Mouse (Mus musculus): ENCODE measurements around the gene Atp6v0c. TPM values are rescaled to one million over a fixed set of nuclear protein-coding genes. Genes with fewer than 3 reads are reported as not detected.
"Not testable (repeated sequence)": the region's sequence is repeated elsewhere in the genome, so short reads cannot be mapped to it uniquely, and the experiment has no call there.

Gene Atp6v0c
- polyA plus RNA-seq, 1 experiment, result 948 TPM

DNA sequence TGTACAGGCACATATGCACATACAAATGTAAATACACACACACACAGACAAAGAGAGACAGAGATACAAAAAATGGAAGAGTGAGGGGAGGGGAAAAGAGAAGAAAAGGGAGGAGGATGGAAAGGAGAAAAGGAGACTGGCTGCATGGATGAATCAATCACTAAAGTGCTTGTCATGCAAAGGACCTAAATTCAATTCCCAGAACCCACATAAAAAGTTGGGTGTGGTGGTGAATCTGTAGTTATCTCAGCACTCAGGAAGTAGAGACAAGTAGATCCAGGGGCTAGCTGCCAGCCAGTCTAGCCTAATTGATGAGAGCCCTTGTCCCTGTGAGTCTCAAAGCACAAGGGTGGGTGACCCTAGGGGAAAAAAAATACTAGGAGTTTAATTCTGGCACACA lies 35.4 kb downstream of the Atp6v0c start:
- Histone ChIP-seq H3K36me3 (ENCODE audit: control insufficient read depth, insufficient read depth, low read length) (no peaks in the 10 kb centered on the region; the same call in 1 of the 2 replicates), H3K27ac (ENCODE audit: insufficient read depth, low read depth, low read length) (no peak overlapping the region), H3K4me3 (ENCODE audit: low read depth, low read length) (no peak overlapping the region), H3K27me3 (ENCODE audit: control insufficient read depth, insufficient read depth, low read length) (no peaks in the 10 kb centered on the region), H3K4me1 (ENCODE audit: control insufficient read depth, insufficient read depth, insufficient read length, low read length) (no peaks in the 10 kb centered on the region; the same call in 1 of the 2 replicates)
- TF ChIP-seq CTCF (IDR thresholded peaks at IDR 0.05; ENCODE audit: extremely low read depth, insufficient read length, insufficient replicate concordance, low read depth, low read length) (no peak), POLR2A (IDR thresholded peaks at IDR 0.05; ENCODE audit: low read depth, low read length) (no peak)

DNA sequence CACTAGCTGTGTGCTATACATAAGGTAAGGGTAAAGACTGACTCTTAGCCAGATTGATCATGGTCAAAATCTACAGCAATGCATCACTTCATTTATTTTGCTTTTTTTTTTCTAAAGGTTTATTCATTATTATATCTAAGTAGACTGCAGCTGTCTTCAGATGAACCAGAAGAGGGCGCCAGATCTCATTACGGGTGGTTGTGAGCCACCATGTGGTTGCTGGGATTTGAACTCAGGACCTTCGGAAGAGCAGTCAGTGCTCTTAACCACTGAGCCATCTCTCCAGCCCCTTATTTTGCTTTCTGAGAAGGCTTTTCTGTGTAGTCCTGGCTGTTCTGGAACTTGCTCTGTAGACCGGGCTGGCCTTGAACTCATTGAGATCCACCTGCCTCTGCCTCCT lies 36.6 kb downstream of the Atp6v0c start:
- H3K36me3 ChIP-seq (ENCODE audit: control insufficient read depth, insufficient read depth, low read length); H3K4me3 ChIP-seq (ENCODE audit: low read depth, low read length); H3K27ac ChIP-seq (ENCODE audit: insufficient read depth, low read depth, low read length); H3K27me3 ChIP-seq (ENCODE audit: control insufficient read depth, insufficient read depth, low read length); H3K4me1 ChIP-seq (ENCODE audit: control insufficient read depth, insufficient read depth, insufficient read length, low read length): not testable (repeated sequence)
- peak; percentile 35; the same call in 1 of the 2 replicates for TF ChIP-seq CTCF (IDR thresholded peaks at IDR 0.05; ENCODE audit: extremely low read depth, insufficient read length, insufficient replicate concordance, low read depth, low read length)
- WGBS, result 91% methylated on average over 4 of the region's 4 CpGs

DNA sequence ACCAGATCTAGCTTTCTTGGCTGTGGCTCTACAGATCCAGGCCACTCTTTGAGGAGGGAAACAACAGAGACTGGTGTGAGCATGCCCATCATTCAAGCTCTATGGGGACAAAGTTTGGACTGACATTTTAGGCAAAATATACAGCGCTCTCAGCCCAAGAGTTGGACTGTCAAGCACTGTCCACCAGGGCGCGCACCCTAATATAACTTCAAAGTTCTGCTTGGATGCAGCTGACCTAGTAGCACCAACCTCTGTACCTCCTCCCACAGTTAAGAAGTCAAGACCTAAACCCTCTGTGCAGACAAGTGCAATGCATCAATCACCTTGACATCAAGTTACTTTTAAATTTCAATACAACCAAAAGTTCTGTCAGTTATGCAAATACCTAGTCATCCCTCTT lies 37.9 kb downstream of the Atp6v0c start:
- peaks cover 2% of the 10 kb centered on the region; the same call in 1 of the 2 replicates for H3K4me1 ChIP-seq (ENCODE audit: control insufficient read depth, insufficient read depth, insufficient read length, low read length)
- H3K36me3 ChIP-seq (ENCODE audit: control insufficient read depth, insufficient read depth, low read length), result no peaks in the 10 kb centered on the region; the same call in 1 of the 2 replicates
- no peak overlapping the region for H3K4me3 ChIP-seq (ENCODE audit: low read depth, low read length)
- WGBS, result 97% methylated on average over 3 of the region's 3 CpGs
- TF ChIP-seq CTCF (IDR thresholded peaks at IDR 0.05; ENCODE audit: extremely low read depth, insufficient read length, insufficient replicate concordance, low read depth, low read length) (no peak), POLR2A (IDR thresholded peaks at IDR 0.05; ENCODE audit: low read depth, low read length) (no peak)
- no peaks in the 10 kb centered on the region for H3K27me3 ChIP-seq (ENCODE audit: control insufficient read depth, insufficient read depth, low read length)
- no peak overlapping the region for H3K27ac ChIP-seq (ENCODE audit: insufficient read depth, low read depth, low read length)

- not testable (repeated sequence) for H3K27me3 ChIP-seq (ENCODE audit: control insufficient read depth, insufficient read depth, low read length); H3K27ac ChIP-seq (ENCODE audit: insufficient read depth, low read depth, low read length); H3K4me3 ChIP-seq (ENCODE audit: low read depth, low read length); H3K4me1 ChIP-seq (ENCODE audit: control insufficient read depth, insufficient read depth, insufficient read length, low read length); H3K36me3 ChIP-seq (ENCODE audit: control insufficient read depth, insufficient read depth, low read length)
- WGBS, result 85% methylated on average over 4 of the region's 4 CpGs
Observed at GRCm38 (mm10) chr17:24129246-24129645, 40.3 kb downstream of the Atp6v0c start.

DNA sequence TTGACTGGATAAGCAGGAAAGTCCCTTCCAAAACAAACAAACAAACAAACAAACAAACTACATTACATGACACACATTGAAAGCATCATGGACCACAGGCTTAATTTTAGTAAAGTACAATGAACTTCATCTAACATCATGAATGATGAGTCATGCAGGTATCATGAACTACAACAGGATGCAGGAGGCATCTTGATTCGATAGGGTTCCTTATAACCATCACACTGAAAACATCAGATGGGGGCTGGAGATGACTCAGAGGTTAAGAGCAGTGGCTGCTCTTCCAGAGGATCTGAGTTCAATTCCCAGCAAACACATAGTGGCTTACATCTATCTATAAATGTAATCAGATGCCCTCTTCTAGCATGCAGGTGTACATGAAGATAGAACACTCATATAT lies 41.9 kb downstream of the Atp6v0c start:
- no peak for TF ChIP-seq CTCF (IDR thresholded peaks at IDR 0.05; ENCODE audit: extremely low read depth, insufficient read length, insufficient replicate concordance, low read depth, low read length)
- TF ChIP-seq POLR2A (IDR thresholded peaks at IDR 0.05; ENCODE audit: low read depth, low read length), result no peak
- peaks cover 2% of the 10 kb centered on the region for H3K4me1 ChIP-seq (ENCODE audit: control insufficient read depth, insufficient read depth, insufficient read length, low read length)
- H3K4me3 ChIP-seq (ENCODE audit: low read depth, low read length), result no peak overlapping the region
- H3K27me3 ChIP-seq (ENCODE audit: control insufficient read depth, insufficient read depth, low read length), result no peaks in the 10 kb centered on the region
- no peaks in the 10 kb centered on the region for H3K36me3 ChIP-seq (ENCODE audit: control insufficient read depth, insufficient read depth, low read length)
- no peak overlapping the region for H3K27ac ChIP-seq (ENCODE audit: insufficient read depth, low read depth, low read length)
- 58% methylated on average over 1 of the region's 1 CpGs for WGBS

DNA sequence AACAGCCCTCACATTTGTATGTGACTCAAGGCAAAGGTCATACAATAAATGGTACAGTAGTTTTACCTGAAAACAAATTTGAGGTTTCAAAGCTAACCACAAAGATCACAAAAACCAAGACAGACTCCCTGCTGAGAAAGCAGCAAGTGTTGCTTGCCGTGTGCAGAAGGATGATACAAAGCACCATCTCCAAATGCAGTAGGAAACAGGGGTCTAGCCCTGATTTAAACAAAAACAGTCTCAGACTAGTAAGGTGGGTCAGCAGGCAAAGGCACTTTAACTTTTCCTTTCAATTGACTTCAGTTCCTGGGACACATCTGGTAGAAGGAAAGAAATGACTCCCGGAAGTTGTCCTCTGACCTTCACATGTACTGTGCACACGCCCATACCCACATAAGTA lies 42.7 kb downstream of the Atp6v0c start:
- peaks cover 2% of the 10 kb centered on the region for H3K4me1 ChIP-seq (ENCODE audit: control insufficient read depth, insufficient read depth, insufficient read length, low read length)
- WGBS, result 39% methylated on average over 3 of the region's 3 CpGs
- H3K27ac ChIP-seq (ENCODE audit: insufficient read depth, low read depth, low read length), result peak overlapping the region; percentile 68
- H3K4me3 ChIP-seq (ENCODE audit: low read depth, low read length), result no peak overlapping the region
- TF ChIP-seq CTCF (IDR thresholded peaks at IDR 0.05; ENCODE audit: extremely low read depth, insufficient read length, insufficient replicate concordance, low read depth, low read length), result no peak
- TF ChIP-seq POLR2A (IDR thresholded peaks at IDR 0.05; ENCODE audit: low read depth, low read length), result no peak
- H3K36me3 ChIP-seq (ENCODE audit: control insufficient read depth, insufficient read depth, low read length), result no peaks in the 10 kb centered on the region
- H3K27me3 ChIP-seq (ENCODE audit: control insufficient read depth, insufficient read depth, low read length), result no peaks in the 10 kb centered on the region

GRCm38 (mm10) chr17:24119446-24119845 lies 50.1 kb downstream of the Atp6v0c start:
- Histone ChIP-seq H3K27ac (ENCODE audit: insufficient read depth, low read depth, low read length) (no peak overlapping the region), H3K36me3 (ENCODE audit: control insufficient read depth, insufficient read depth, low read length) (no peaks in the 10 kb centered on the region; the same call in 1 of the 2 replicates), H3K4me3 (ENCODE audit: low read depth, low read length) (no peak overlapping the region), H3K4me1 (ENCODE audit: control insufficient read depth, insufficient read depth, insufficient read length, low read length) (no peaks in the 10 kb centered on the region; the same call in 1 of the 2 replicates), H3K27me3 (ENCODE audit: control insufficient read depth, insufficient read depth, low read length) (no peaks in the 10 kb centered on the region)
- WGBS, result 73% methylated on average over 3 of the region's 3 CpGs
- TF ChIP-seq POLR2A (IDR thresholded peaks at IDR 0.05; ENCODE audit: low read depth, low read length) (no peak), CTCF (IDR thresholded peaks at IDR 0.05; ENCODE audit: extremely low read depth, insufficient read length, insufficient replicate concordance, low read depth, low read length) (no peak)

Other genes with a start within 250 kb of the Atp6v0c start
- not detected in 2 replicates for gene Sbp, start 228.0 kb downstream of the Atp6v0c start, polyA plus RNA-seq (2012; rRNA removed)
- not detected in 2 replicates for gene Sbpl, start 214.4 kb downstream of the Atp6v0c start, polyA plus RNA-seq (2012; rRNA removed)
- gene Prss30, start 189.1 kb downstream of the Atp6v0c start, polyA plus RNA-seq (2012; rRNA removed), result 22.9 and 150 TPM in 2 replicates
- gene Prss22, start 171.6 kb downstream of the Atp6v0c start, polyA plus RNA-seq (2012; rRNA removed), result 0.06 and 0.25 TPM in 2 replicates
- gene Prss27, start 131.6 kb downstream of the Atp6v0c start, polyA plus RNA-seq (2012; rRNA removed), result 3.9 and 4.0 TPM in 2 replicates
- 51.8 and 74.6 TPM in 2 replicates for gene Kctd5, start 96.2 kb downstream of the Atp6v0c start, polyA plus RNA-seq (2012; rRNA removed)
- 10.8 and 12.7 TPM in 2 replicates for gene Pdpk1, start 18.8 kb downstream of the Atp6v0c start, polyA plus RNA-seq (2012; rRNA removed)
- gene Amdhd2, start 5.9 kb downstream of the Atp6v0c start, polyA plus RNA-seq (2012; rRNA removed), result 61.6 and 187 TPM in 2 replicates
- 11.4 and 62.9 TPM in 2 replicates for gene Tbc1d24, start 35.9 kb upstream of the Atp6v0c start, polyA plus RNA-seq (2012; rRNA removed)
- gene Ntn3, start 39.8 kb upstream of the Atp6v0c start, polyA plus RNA-seq (2012; rRNA removed), result 1.3 and 1.6 TPM in 2 replicates
- 4.2 and 4.6 TPM in 2 replicates for gene Tedc2, start 51.1 kb upstream of the Atp6v0c start, polyA plus RNA-seq (2012; rRNA removed)
- 4.1 and 8.4 TPM in 2 replicates for gene Ccnf, start 81.8 kb upstream of the Atp6v0c start, polyA plus RNA-seq (2012; rRNA removed)
- gene Abca17, start 181.4 kb upstream of the Atp6v0c start, polyA plus RNA-seq (2012; rRNA removed), result 0.01 TPM in 1 of 2 replicates, not detected in the other
- 14.2 and 37.0 TPM in 2 replicates for gene Abca3, start 182.2 kb upstream of the Atp6v0c start, polyA plus RNA-seq (2012; rRNA removed)
- 44.2 and 76.7 TPM in 2 replicates for gene Rnps1, start 244.9 kb upstream of the Atp6v0c start, polyA plus RNA-seq (2012; rRNA removed)